Mouse (Mus musculus) bone marrow, adult 2 months (tissue): ENCODE measurements around the gene Ppif. TPM values are rescaled to one million over a fixed set of nuclear protein-coding genes. Genes with fewer than 3 reads are reported as not detected.

Experiments used
- H3K27ac ChIP-seq: fragments of 200-500 bp; 2 replicates; pipeline ENCODE4 v1.5.1; 2012; ENCODE audit warnings: low read depth, mild to moderate bottlenecking, control low read depth, inconsistent platforms, low read length; ENCODE audit not compliant: control insufficient read depth, poor library complexity, insufficient read depth
- H3K4me1 ChIP-seq: fragments of 200-500 bp; 2 replicates; pipeline ENCODE4 v1.6.1; 2011; ENCODE audit warnings: low read length; ENCODE audit not compliant: control insufficient read depth, insufficient read depth
- H3K4me3 ChIP-seq: fragments of 200-500 bp; replicated peaks from 2 replicates; pipeline ENCODE3; 2011; ENCODE audit warnings: mild to moderate bottlenecking, low read depth, low read length, control low read depth; ENCODE audit not compliant: control insufficient read depth
- CTCF ChIP-seq: fragments of 200-500 bp; IDR thresholded peaks from 2 replicates; pipeline ENCODE4 v1.5.1; 2011; ENCODE audit warnings: low read length, control low read depth; ENCODE audit not compliant: control insufficient read depth, insufficient read depth
- POLR2A ChIP-seq: fragments of 200-500 bp; IDR thresholded peaks from 2 replicates; pipeline ENCODE4 v1.6.1; 2011; ENCODE audit warnings: low read depth, mild to moderate bottlenecking, control low read depth, low read length, borderline replicate concordance; ENCODE audit not compliant: control insufficient read depth
- WGBS: fragments of 180-500 bp; shearing (Covaris S2); methylation state at CpG from one replicate; pipeline ENCODE4 v1.1.7; 2018; 5-methylcytosine and 5-hydroxymethylcytosine counted together
- polyA plus RNA-seq: library from polyadenylated mRNA; stranded (reverse); fragments of >200 nt; gene quantifications from 2 replicates; pipeline ENCODE4 v1.2.4, GENCODE M21; 2011; ENCODE audit warnings: low replicate concordance; ENCODE audit not compliant: missing spikeins, insufficient read depth, insufficient read length

Gene Ppif
- polyA plus RNA-seq, 1 experiment: 34.3 TPM

- 78% methylated on average over 7 of the region's 7 CpGs for WGBS
- Histone ChIP-seq H3K4me3 (no peak overlapping the region), H3K27ac (no peak overlapping the region; the same call in 1 of the 2 replicates), H3K4me1 (no peaks in the 10 kb centered on the region)
- TF ChIP-seq POLR2A (no peak), CTCF (no peak)
Measured at GRCm38 (mm10) chr14:25663649-25664309, 30.2 kb upstream of the Ppif start.

DNA sequence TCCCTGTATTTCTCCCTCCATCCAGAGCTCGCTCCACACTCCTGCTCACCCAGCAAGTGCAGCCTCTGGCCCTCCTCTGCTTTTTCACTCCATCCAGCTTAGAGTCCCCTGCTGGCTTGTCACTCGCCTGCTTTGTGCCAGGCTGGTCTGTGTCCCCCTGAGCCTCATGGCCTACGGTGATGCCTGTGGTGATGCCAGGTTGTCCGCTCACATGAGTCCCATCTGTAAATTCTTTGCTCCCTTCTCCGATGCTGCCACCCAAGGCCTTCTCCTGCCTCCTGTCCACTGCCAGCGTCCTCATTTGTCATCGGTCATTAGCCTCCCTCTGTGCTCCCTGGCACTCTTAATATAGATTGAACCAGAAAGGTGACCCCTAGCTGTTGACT is 29.7 kb upstream of the Ppif start:
- Histone ChIP-seq H3K4me3 (no peak overlapping the region), H3K27ac (no peak overlapping the region; the same call in 1 of the 2 replicates), H3K4me1 (no peaks in the 10 kb centered on the region)
- 89% methylated on average over 7 of the region's 7 CpGs for WGBS
- no peak for TF ChIP-seq CTCF
- TF ChIP-seq POLR2A: no peak

GRCm38 (mm10) chr14:25665314-25665970 is 28.5 kb upstream of the Ppif start:
- no peak for TF ChIP-seq POLR2A
- no peak for TF ChIP-seq CTCF
- H3K4me3 ChIP-seq: no peak overlapping the region
- no peaks in the 10 kb centered on the region for H3K4me1 ChIP-seq
- WGBS: 89% methylated on average over 19 of the region's 19 CpGs
- no peak overlapping the region for H3K27ac ChIP-seq

DNA sequence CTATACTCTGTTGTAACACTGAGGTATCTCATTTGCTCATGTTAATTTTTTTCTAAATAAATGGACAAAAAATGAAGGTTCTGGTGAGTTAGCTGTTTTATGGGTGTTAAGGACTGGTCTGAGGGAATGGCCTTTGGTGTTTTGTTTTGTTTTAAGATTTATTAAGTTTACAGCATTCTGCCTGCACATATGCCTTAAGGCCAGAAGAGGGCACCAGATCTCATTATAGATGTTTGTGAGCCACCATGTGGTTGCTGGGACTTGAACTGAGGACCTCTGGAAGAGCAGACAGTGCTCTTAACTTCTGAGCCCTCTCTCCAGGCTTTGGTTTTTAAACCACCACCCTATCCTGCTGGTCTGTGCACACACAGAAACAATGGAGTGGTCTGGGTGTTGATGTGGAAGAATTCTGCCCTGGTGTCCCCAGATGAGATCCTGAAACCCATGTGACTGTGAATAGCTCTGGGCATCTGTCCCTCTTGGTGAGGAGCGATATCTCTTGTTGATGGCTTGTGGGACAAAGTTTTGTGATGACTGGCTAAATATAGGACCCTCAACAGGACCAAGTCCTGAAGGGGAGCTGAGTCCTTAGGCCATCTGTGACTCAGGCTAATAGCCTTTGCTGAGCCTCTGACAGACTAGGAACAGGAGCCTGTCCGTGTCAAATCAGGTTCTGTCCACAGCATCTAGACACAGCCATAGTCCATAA is 27.1 kb upstream of the Ppif start:
- Histone ChIP-seq H3K4me1 (no peaks in the 10 kb centered on the region), H3K4me3 (no peak overlapping the region), H3K27ac (no peak overlapping the region)
- TF ChIP-seq POLR2A (no peak), CTCF (no peak)
- WGBS: 71% methylated on average over 2 of the region's 2 CpGs

- TF ChIP-seq POLR2A: no peak
- TF ChIP-seq CTCF: no peak
- 46% methylated on average over 3 of the region's 3 CpGs for WGBS
- no peak overlapping the region for H3K27ac ChIP-seq
- no peaks in the 10 kb centered on the region for H3K4me1 ChIP-seq
- no peak overlapping the region for H3K4me3 ChIP-seq
Measured at GRCm38 (mm10) chr14:25667587-25667986, 26.4 kb upstream of the Ppif start.

- WGBS: 80% methylated on average over 7 of the region's 7 CpGs
- Histone ChIP-seq H3K4me1 (no peaks in the 10 kb centered on the region), H3K27ac (no peak overlapping the region), H3K4me3 (no peak overlapping the region)
- no peak for TF ChIP-seq CTCF
- no peak for TF ChIP-seq POLR2A
Measured at GRCm38 (mm10) chr14:25679625-25680024, 14.3 kb upstream of the Ppif start.

DNA sequence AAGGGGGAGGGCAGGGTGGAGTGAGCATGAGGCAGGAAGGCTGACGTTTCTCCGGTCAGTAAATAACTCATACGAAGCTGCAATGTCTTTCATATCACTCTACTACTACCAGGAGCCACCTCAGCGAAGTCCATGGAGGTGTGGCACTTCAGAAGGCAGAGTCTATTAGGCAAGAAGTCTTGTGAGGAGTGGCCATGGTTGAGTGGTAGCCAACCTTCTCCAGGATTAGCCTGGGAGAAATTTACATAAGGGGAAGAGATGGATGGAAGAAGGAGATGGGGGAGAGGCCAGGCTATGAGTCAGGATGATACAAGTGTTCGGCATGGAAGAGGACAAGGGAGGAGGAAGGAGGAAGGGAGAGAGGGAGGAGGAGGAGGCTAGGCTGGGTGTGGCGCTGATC is 11.9 kb upstream of the Ppif start:
- TF ChIP-seq POLR2A (no peak), CTCF (no peak)
- Histone ChIP-seq H3K4me1 (no peaks in the 10 kb centered on the region), H3K27ac (no peak overlapping the region), H3K4me3 (no peak overlapping the region)
- WGBS: 77% methylated on average over 6 of the region's 6 CpGs

GRCm38 (mm10) chr14:25686216-25686945 is 7.6 kb upstream of the Ppif start:
- Histone ChIP-seq H3K27ac (no peak overlapping the region), H3K4me3 (no peak overlapping the region), H3K4me1 (no peaks in the 10 kb centered on the region)
- 35% methylated on average over 7 of the region's 7 CpGs for WGBS
- no peak for TF ChIP-seq CTCF
- no peak for TF ChIP-seq POLR2A
